Mouse (Mus musculus): ENCODE measurements around the gene Scamp5.

DNA sequence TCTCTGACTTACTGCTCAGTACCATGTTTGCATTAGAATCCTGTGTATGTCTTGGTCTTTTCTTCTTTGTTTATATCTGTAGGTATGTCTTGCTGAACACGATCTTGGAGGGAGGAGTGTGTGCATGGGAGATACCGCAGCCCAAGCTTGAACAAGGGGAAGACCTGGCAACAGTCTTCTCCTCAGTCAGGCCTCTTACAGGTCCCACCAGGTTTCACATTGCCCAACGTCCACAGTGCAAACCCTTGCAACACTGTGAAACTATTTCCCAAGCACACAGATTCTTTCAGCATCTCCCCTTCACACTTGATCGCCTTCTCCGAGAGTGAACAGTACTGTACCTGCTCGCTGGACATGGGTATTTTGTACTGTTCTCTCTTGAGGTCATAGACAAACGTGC is 19.9 kb upstream of the Scamp5 start:
- TF ChIP-seq POLR2A (IDR thresholded peaks at IDR 0.05; ENCODE audit: borderline replicate concordance, control insufficient read depth, low read depth, low read length): no peak
- no peak for TF ChIP-seq CTCF (IDR thresholded peaks at IDR 0.05; ENCODE audit: control insufficient read depth, insufficient read depth, low read length)
